Mouse (Mus musculus) layer of hippocampus, postnatal 25 days (tissue): ENCODE results near the gene Gm6205. TPM values are rescaled to one million over a fixed set of nuclear protein-coding genes. Genes with fewer than 3 reads are reported as not detected.
"Not testable (repeated sequence)": the region's sequence is repeated elsewhere in the genome, so short reads cannot be mapped to it uniquely, and the experiment has no call there.

Experiments
- DNase-seq, 2 experiments: peaks; one replicate each; pipeline ENCODE4 v3.0.0; 2022; ENCODE audit warnings: mixed read lengths in 2 of 2, low spot score in 1 of 2; ENCODE audit errors: extremely low spot score in 1 of 2
- total RNA-seq, 2 experiments: library from RNA; stranded (reverse); gene quantifications; 2 replicates each; pipeline ENCODE4 v1.2.3; 2021

Gm6205 gene
- total RNA-seq, result not detected

GRCm38 (mm10) chr5:94648082-94648481, at the start of gene Gm6205:
TSS of gene Gm6205 (plus strand) at chr5:94648382.
- DNase-seq, result not testable (repeated sequence)

DNA sequence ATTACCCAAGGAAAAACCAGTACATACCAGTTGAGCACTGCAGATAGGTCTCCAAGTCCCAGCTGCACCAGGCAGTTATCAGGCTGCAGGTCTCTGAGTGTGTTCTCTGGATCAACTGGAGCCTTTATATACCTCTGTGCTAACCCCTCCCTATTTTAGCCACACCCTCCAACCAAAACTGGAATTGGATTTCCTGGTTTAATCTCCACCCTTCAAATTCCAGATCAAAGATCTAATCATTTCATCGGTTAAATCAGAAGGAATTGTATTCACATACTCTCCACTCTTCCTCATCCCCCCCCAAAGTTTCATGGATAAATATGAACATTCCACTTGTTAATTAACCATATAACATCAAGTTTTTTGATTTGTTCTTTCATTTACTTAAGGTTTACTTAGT, 31.9 kb upstream of the Gm6205 start, which contains the start of gene Gm3147:
Gm3147 (minus strand) TSS at position 101 of the 400 bp plus-strand sequence.
- DNase-seq, result not testable (repeated sequence)

DNA sequence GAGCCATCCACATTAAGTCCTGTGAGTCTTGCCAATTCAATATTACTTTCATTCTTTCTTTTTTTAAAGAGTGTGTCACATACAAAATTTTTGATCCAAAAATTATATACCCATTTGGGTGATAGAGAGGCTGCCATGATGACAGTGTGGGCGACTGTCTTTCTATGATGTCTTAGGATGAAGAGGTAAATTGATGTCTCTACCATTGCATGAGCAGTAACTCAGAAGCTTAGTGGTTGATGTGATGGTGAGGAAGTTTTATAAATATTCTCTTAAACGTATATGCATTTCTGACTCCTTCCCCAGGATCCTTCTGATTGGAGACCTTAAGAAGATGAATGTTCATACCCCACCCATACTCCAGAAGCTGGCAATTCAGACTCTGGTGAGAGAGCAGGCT, 24.5 kb upstream of the Gm6205 start, which contains the start of gene Gm6509:
Gm6509 (plus strand) TSS at position 301 of the 400 bp plus-strand sequence.
- DNase-seq, result not testable (repeated sequence)

Other genes starting within 250 kb of the Gm6205 start
- not detected for gene Gm7682, start 202.6 kb upstream of the Gm6205 start, total RNA-seq
- not detected for gene Gm3139, start 122.1 kb upstream of the Gm6205 start, total RNA-seq
- not detected for gene Gm3147, start 32.0 kb upstream of the Gm6205 start, total RNA-seq
- not detected for gene Gm6509, start 24.4 kb upstream of the Gm6205 start, total RNA-seq
- gene Gm3183, start 217.1 kb downstream of the Gm6205 start, total RNA-seq, result not detected